Mouse (Mus musculus) neural tube, embryonic 14.5 days (tissue): ENCODE data around the gene Gm10073. TPM values are rescaled to one million over a fixed set of nuclear protein-coding genes. Genes with fewer than 3 reads are reported as not detected.
"Not testable (repeated sequence)": the region's sequence is repeated elsewhere in the genome, so short reads cannot be mapped to it uniquely, and the experiment has no call there.

ENCODE experiments used
- ATAC-seq: fragments of 200-750 bp; cut with Nextera tagmentation; 2 replicates; pipeline ENCODE4 v1.8.0; 2017; ENCODE audit warnings: low read depth, mild to moderate bottlenecking, moderate TSS enrichment, moderate library complexity
- H3K27ac ChIP-seq: fragments of 300-500 bp; sonication (generic); 2 replicates; pipeline ENCODE4 v1.5.1; 2014; ENCODE audit warnings: low read depth, mild to moderate bottlenecking, control low read depth, low read length, moderate library complexity, mixed read lengths
- H3K27me3 ChIP-seq: fragments of 300-500 bp; sonication (generic); 2 replicates; pipeline ENCODE4 v1.6.1; 2014; ENCODE audit warnings: low read length; ENCODE audit not compliant: control insufficient read depth, insufficient read depth
- H3K36me3 ChIP-seq: fragments of 300-500 bp; sonication (generic); 2 replicates; pipeline ENCODE4 v1.6.1; 2014; ENCODE audit warnings: low read length, mixed read lengths; ENCODE audit not compliant: control insufficient read depth, insufficient read depth
- H3K4me1 ChIP-seq: fragments of 300-500 bp; sonication (generic); 2 replicates; pipeline ENCODE4 v1.6.1; 2014; ENCODE audit warnings: low read length; ENCODE audit not compliant: control insufficient read depth, insufficient read depth
- H3K4me2 ChIP-seq: fragments of 300-500 bp; sonication (generic); 2 replicates; pipeline ENCODE4 v1.6.1; 2014; ENCODE audit warnings: mild to moderate bottlenecking, low read depth, low read length, control low read depth
- H3K4me3 ChIP-seq: fragments of 300-500 bp; sonication (generic); 2 replicates; pipeline ENCODE4 v1.5.1; 2014; ENCODE audit warnings: low read depth, low read length, control low read depth, mixed read lengths
- H3K9ac ChIP-seq: fragments of 300-500 bp; sonication (generic); replicated peaks from 2 replicates; pipeline ENCODE4 v1.6.1; 2014; ENCODE audit warnings: low read depth, mild to moderate bottlenecking, control low read depth, low read length, mixed read lengths
- H3K9me3 ChIP-seq: fragments of 300-500 bp; sonication (generic); 2 replicates; pipeline ENCODE4 v1.6.1; 2016; ENCODE audit warnings: low read length; ENCODE audit not compliant: control insufficient read depth
- WGBS: fragments of 180-500 bp; shearing (Covaris S2); extraction: QIAGEN DNeasy Blood & Tissue Kit; methylation state at CpG from one replicate; pipeline ENCODE4 v1.1.7; 2014; 5-methylcytosine and 5-hydroxymethylcytosine counted together
- polyA plus RNA-seq: library from polyadenylated mRNA; unstranded; fragments of >200 nt; fragmentation: Nextera tagmentation; extraction: Ambion mirVana; gene quantifications from 2 replicates; pipeline ENCODE4 v1.2.1, GENCODE M21; 2014

The Gm10073 gene
- polyA plus RNA-seq, 1 experiment from 2014 or later: 6.3 TPM

DNA sequence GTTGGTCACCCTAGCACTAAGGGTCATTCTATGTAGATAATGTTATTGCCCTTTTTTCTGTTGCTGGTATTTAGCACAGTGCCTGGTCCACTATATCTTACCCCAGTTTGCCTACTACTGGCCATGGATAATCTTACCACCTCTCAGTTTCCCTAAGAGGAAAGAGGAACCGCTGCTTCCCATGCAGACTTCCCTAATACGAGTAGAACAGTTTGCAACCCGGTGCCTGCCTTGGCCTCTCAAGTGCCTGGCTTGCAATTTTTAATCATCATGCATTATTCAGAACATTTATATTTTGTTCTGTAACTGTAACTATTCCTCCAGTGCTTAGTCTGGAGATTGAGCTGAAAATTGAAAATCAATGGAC lies 12.4 kb upstream of the Gm10073 start:
- 92% methylated on average over 3 of the region's 3 CpGs for WGBS
- ATAC-seq: no peak
- Histone ChIP-seq H3K4me3 (no peak overlapping the region), H3K9me3 (no peaks in the 10 kb centered on the region), H3K9ac (no peak overlapping the region), H3K27me3 (no peaks in the 10 kb centered on the region), H3K4me1 (no peaks in the 10 kb centered on the region), H3K27ac (no peak overlapping the region), H3K36me3 (no peaks in the 10 kb centered on the region), H3K4me2 (no peak overlapping the region)

GRCm38 (mm10) chr8:106584942-106585670 lies 11.8 kb upstream of the Gm10073 start:
- H3K27me3 ChIP-seq: no peaks in the 10 kb centered on the region
- H3K36me3 ChIP-seq: no peaks in the 10 kb centered on the region
- ATAC-seq: no peak
- H3K4me1 ChIP-seq: no peaks in the 10 kb centered on the region
- WGBS: 75% methylated on average over 11 of the region's 11 CpGs
- H3K9me3 ChIP-seq: no peaks in the 10 kb centered on the region
- no peak overlapping the region for H3K9ac ChIP-seq
- no peak overlapping the region for H3K27ac ChIP-seq
- no peak overlapping the region for H3K4me3 ChIP-seq
- H3K4me2 ChIP-seq: no peak overlapping the region

DNA sequence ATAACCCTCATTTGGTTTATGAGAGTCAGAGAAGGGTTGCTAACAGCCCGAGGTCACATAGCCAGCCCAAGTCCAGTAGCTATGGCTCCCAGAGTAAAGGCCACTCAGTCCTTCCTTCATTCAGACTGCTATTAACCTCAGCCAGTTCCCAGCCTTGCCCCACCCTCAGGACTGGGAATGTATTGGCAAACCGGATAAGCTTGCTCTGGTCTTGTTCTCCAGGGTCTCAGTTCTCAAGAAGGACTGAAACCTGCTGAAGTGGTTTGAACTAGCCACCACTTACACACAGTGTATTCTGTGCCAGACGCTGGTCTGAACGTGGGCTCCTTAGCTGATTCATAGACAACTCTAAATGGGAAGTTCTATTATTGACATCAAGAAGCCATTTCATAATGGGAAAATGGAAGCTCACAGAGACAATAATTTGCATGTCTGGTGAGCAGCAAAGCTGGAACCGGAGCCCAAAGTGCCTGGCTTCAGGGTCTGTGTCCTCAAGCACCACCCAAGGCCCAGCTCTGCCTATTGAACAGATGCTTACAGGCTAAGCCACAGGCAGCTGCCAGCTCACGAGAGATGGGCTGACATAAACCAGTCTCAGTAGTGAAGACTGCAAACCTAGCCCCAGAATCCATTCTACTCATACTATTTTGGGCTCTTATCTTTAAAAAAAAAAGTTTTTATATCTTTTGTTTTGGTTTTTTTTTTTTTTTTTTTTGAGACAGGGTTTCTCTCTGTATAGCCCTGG lies 8.3 kb upstream of the Gm10073 start:
- no peaks in the 10 kb centered on the region for H3K27me3 ChIP-seq
- H3K4me3 ChIP-seq: no peak overlapping the region
- no peak for ATAC-seq
- WGBS: 70% methylated on average over 6 of the region's 6 CpGs
- no peaks in the 10 kb centered on the region for H3K4me1 ChIP-seq
- H3K9me3 ChIP-seq: no peaks in the 10 kb centered on the region
- H3K27ac ChIP-seq: no peak overlapping the region
- H3K36me3 ChIP-seq: no peaks in the 10 kb centered on the region
- no peak overlapping the region for H3K4me2 ChIP-seq
- no peak overlapping the region for H3K9ac ChIP-seq

DNA sequence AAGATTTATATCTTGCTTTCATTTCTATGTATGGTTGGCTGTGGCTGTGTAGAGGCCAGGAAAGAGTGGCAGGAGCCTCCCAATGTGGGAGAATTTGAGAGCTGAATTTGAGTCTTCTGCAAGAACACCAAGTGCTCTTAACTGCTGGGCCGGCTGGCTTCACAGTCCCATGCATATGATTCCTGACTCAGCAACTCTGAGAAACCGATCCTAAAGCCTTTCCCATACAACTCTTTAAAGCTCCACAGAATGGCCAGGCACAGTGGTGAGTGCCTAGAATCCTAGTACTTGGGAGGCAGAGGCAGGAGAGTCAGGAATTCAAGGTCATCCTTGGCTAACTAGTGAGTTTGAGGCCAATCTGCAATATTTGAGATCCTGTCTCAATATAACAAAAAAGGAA lies 6.2 kb upstream of the Gm10073 start:
- no peak for ATAC-seq
- H3K9ac ChIP-seq: no peak overlapping the region
- H3K9me3 ChIP-seq: no peaks in the 10 kb centered on the region
- 77% methylated on average over 2 of the region's 2 CpGs for WGBS
- no peaks in the 10 kb centered on the region for H3K36me3 ChIP-seq
- H3K4me1 ChIP-seq: no peaks in the 10 kb centered on the region
- no peak overlapping the region for H3K27ac ChIP-seq
- no peak overlapping the region for H3K4me2 ChIP-seq
- no peak overlapping the region for H3K4me3 ChIP-seq
- no peaks in the 10 kb centered on the region for H3K27me3 ChIP-seq

GRCm38 (mm10) chr8:106576849-106577555 lies 3.7 kb upstream of the Gm10073 start:
- Histone ChIP-seq H3K9ac (no peak overlapping the region), H3K27ac (no peak overlapping the region), H3K4me2 (no peak overlapping the region), H3K9me3 (no peaks in the 10 kb centered on the region), H3K4me3 (no peak overlapping the region), H3K27me3 (no peaks in the 10 kb centered on the region), H3K4me1 (no peaks in the 10 kb centered on the region), H3K36me3 (no peaks in the 10 kb centered on the region)
- WGBS: 49% methylated on average over 6 of the region's 6 CpGs
- ATAC-seq: no peak

GRCm38 (mm10) chr8:106574283-106574682 lies 1.0 kb upstream of the Gm10073 start:
- Histone ChIP-seq H3K9ac (no peak overlapping the region), H3K4me3 (no peak overlapping the region)

GRCm38 (mm10) chr8:106572175-106572574 lies 1.1 kb downstream of the Gm10073 start:
- not testable (repeated sequence) for H3K4me1 ChIP-seq, H3K36me3 ChIP-seq, H3K9ac ChIP-seq, H3K9me3 ChIP-seq, H3K4me2 ChIP-seq, H3K27ac ChIP-seq, ATAC-seq, H3K4me3 ChIP-seq, H3K27me3 ChIP-seq
- 93% methylated on average over 1 of the region's 1 CpGs for WGBS

More at GRCm38 (mm10) chr8:106574283-106574682, 1.0 kb upstream of the Gm10073 start:
- Histone ChIP-seq H3K27me3 (no peaks in the 10 kb centered on the region), H3K36me3 (no peaks in the 10 kb centered on the region), H3K4me1 (no peaks in the 10 kb centered on the region), H3K9me3 (no peaks in the 10 kb centered on the region), H3K27ac (no peak overlapping the region), H3K4me2 (no peak overlapping the region)
- 77% methylated on average over 4 of the region's 4 CpGs for WGBS
- ATAC-seq: no peak

GRCm38 (mm10) chr8:106571551-106572172 lies 1.6 kb downstream of the Gm10073 start:
- Histone ChIP-seq H3K9ac (no peak overlapping the region), H3K9me3 (no peaks in the 10 kb centered on the region), H3K27me3 (no peaks in the 10 kb centered on the region), H3K27ac (no peak overlapping the region), H3K4me3 (no peak overlapping the region), H3K36me3 (no peaks in the 10 kb centered on the region), H3K4me2 (no peak overlapping the region), H3K4me1 (no peaks in the 10 kb centered on the region)
- 83% methylated on average over 5 of the region's 5 CpGs for WGBS
- ATAC-seq: no peak
